Mouse (Mus musculus) megakaryocyte progenitor cell, adult 5-6 weeks (primary cell): ENCODE data around the gene Nme9. TPM values are rescaled to one million over a fixed set of nuclear protein-coding genes. Genes with fewer than 3 reads are reported as not detected.

Experiments used
- ATAC-seq: replicated peaks from 2 replicates; pipeline ENCODE4 v1.8.0; 2016; ENCODE audit warnings: mild to moderate bottlenecking, moderate TSS enrichment, inconsistent platforms; ENCODE audit not compliant: poor library complexity
- total RNA-seq, 2 experiments: library from RNA; stranded (forward) in 1 of 2; stranded (reverse) in 1 of 2; fragments of 157-497, 149-512 nt in 1 of 2; fragments of 200-1000 nt in 1 of 2; gene quantifications; 2 replicates each; pipeline versions ENCODE4 v1.2.3 to v1.2.4; 2015 to 2017

Nme9 gene
- total RNA-seq, 2 experiments from 2014 or later: not detected

- 0 out of 2 replicates have a peak, but pooled peaks have one; percentile 11 for ATAC-seq
These were observed 20.1 kb downstream of the Nme9 start for GRCm38 (mm10) chr9:99471334-99471733.

GRCm38 (mm10) chr9:99479181-99479711 lies 28.0 kb downstream of the Nme9 start:
- peak; percentile 54; the same call in 1 of the 2 replicates for ATAC-seq

- no peak for ATAC-seq
These were observed 29.5 kb downstream of the Nme9 start for GRCm38 (mm10) chr9:99480764-99481163.

GRCm38 (mm10) chr9:99483191-99483590 lies 31.9 kb downstream of the Nme9 start:
- ATAC-seq: no peak

GRCm38 (mm10) chr9:99484632-99485031 lies 33.4 kb downstream of the Nme9 start:
- no peak for ATAC-seq

GRCm38 (mm10) chr9:99485144-99485543 lies 33.9 kb downstream of the Nme9 start:
- peak; percentile 92 for ATAC-seq

- ATAC-seq: no peak
These were observed 35.9 kb downstream of the Nme9 start for GRCm38 (mm10) chr9:99487126-99487695.

GRCm38 (mm10) chr9:99487841-99488240 lies 36.6 kb downstream of the Nme9 start:
- no peak for ATAC-seq

GRCm38 (mm10) chr9:99491050-99491449 lies 39.8 kb downstream of the Nme9 start:
- ATAC-seq: no peak

- peak; percentile 76 for ATAC-seq
These were observed 41.4 kb downstream of the Nme9 start for GRCm38 (mm10) chr9:99492634-99493200.

- peak; percentile 72 for ATAC-seq
These were observed 48.1 kb downstream of the Nme9 start for GRCm38 (mm10) chr9:99499336-99499735.

- ATAC-seq: no peak
These were observed 54.6 kb downstream of the Nme9 start for GRCm38 (mm10) chr9:99505875-99506274.

Other genes with a start within 250 kb of the Nme9 start
- not detected in 2 replicates for gene Faiml, start 214.2 kb upstream of the Nme9 start, total RNA-seq (2015)
- gene Faiml, start 214.2 kb upstream of the Nme9 start, total RNA-seq (2017): not detected in 2 replicates
- 25.8 and 35.4 TPM in 2 replicates for gene Cep70, start 208.1 kb upstream of the Nme9 start, total RNA-seq (2015)
- gene Cep70, start 208.1 kb upstream of the Nme9 start, total RNA-seq (2017): 31.7 and 45.5 TPM in 2 replicates
- not detected in 2 replicates for gene Esyt3, start 92.9 kb upstream of the Nme9 start, total RNA-seq (2015)
- not detected in 2 replicates for gene Esyt3, start 92.9 kb upstream of the Nme9 start, total RNA-seq (2017)
- gene Mras, start 14.1 kb upstream of the Nme9 start, total RNA-seq (2015): 4.7 and 5.1 TPM in 2 replicates
- gene Mras, start 14.1 kb upstream of the Nme9 start, total RNA-seq (2017): 4.1 and 5.2 TPM in 2 replicates
- 30.4 and 34.6 TPM in 2 replicates for gene Armc8, start 117.4 kb downstream of the Nme9 start, total RNA-seq (2015)
- gene Armc8, start 117.4 kb downstream of the Nme9 start, total RNA-seq (2017): 32.2 and 36.6 TPM in 2 replicates
- gene Dbr1, start 124.3 kb downstream of the Nme9 start, total RNA-seq (2015): 21.0 and 22.2 TPM in 2 replicates
- gene Dbr1, start 124.3 kb downstream of the Nme9 start, total RNA-seq (2017): 55.0 and 56.5 TPM in 2 replicates
- gene A4gnt, start 161.0 kb downstream of the Nme9 start, total RNA-seq (2015): not detected in 2 replicates
- gene A4gnt, start 161.0 kb downstream of the Nme9 start, total RNA-seq (2017): not detected in 2 replicates
- not detected in 2 replicates for gene Dzip1l, start 178.0 kb downstream of the Nme9 start, total RNA-seq (2015)
- gene Dzip1l, start 178.0 kb downstream of the Nme9 start, total RNA-seq (2017): not detected in 2 replicates